Mouse (Mus musculus): ENCODE measurements around the gene N4bp3.
"Not testable (repeated sequence)": the region's sequence is repeated elsewhere in the genome, so short reads cannot be mapped to it uniquely, and the experiment has no call there.

The N4bp3 gene

DNA sequence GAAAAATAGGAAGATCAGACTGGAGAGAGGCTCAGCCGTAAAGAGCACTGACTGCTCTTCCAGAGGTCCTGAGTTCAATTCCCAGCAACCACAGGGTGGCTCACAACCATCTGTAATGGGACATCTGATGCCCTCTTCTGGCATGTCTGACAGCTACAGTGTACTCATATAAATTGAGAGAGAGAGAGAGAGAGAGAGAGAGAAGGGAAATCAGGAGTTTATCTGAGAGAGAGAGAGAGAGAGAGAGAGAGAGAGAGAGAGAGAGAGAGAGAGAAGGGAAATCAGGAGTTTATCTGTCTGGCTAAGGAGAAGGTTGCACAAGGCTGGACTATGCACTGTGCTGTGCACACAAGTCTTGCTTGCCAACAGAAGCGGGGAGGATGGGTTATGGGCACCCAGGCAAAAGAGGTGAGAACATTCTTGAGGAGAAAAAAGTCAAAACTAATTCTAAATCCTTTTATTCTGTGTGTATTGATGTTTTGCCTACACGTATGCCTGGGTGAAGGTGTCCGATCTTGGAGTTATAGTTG, 2.3 kb upstream of the N4bp3 start:
- DNase-seq (ENCODE audit: extremely low spot score), result no peak

DNA sequence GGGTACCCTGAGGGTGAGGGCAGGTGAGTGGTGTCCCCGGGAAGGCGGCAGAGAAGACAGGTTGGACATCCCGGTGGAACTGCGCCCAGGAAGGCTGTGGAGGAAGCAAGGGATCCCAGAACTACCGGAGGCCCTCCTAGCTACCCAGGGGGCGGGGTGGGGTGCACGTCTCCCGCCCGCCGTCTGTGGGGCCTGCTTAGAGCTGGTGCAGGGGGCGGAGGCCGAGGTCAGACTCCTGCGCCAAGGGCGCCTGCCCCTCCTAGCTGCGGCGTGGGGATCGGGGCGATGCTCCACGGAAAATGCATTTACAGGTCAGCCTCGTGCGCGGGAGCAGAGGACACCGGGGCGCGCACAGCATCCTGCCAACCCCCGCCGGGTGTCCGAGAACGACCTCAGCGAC, 381 bp downstream of the N4bp3 start:
- DNase-seq (ENCODE audit: extremely low spot score), result no peak

DNA sequence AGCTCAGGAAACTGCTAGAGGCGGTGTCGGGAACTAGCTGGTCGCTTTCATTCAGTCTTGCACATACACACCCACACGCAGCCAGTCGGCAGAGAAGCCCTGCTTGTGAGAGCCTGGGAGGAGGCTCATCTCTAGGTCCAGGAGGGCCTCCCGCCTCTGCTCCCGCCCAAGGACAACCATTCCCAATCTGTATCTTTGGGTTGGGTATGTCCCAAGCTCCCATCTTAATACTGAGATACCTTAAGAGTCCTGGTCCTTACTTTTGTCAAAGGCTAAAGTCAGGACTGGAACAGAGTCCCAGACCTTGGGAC, 798 bp downstream of the N4bp3 start:
- peak; percentile 35 for DNase-seq (ENCODE audit: extremely low spot score)

DNA sequence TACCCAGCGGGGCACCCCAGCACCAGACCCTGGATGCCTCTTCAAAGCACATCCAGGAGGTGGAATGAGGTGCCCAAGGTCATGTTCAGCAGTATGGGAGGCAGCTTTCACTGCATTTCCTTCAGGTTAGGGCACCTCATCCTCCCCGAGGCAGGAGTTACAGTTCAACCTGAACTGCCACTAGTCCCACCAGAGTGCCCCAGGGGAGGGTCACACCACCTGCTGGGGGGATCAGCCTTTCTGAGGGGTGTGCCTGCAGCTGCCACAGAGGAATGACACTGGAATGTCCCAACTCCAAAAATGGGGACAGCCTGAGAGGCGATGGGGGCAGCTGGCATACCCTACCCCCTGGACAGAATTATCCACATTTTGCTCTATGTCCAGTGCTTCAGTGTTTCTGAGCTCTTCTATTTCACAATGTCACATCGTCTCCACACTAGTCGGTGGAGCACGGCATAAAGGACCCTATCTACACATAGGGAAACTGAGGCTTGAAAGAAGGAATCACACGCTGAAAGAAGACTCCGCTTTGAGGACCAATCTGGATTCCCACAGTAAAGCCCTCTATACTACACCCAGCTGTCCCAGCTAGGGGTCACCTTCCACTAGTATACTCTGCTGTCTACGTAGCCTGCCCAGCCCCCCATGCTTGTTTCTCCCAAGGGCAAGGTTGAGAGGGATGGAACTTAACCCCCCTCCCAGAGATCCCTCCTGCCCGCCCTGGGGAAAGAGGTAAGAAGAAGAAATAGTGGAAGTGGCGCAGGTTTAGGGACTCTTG, 1.3 kb downstream of the N4bp3 start:
- DNase-seq (ENCODE audit: extremely low spot score), result peak; percentile 14

DNA sequence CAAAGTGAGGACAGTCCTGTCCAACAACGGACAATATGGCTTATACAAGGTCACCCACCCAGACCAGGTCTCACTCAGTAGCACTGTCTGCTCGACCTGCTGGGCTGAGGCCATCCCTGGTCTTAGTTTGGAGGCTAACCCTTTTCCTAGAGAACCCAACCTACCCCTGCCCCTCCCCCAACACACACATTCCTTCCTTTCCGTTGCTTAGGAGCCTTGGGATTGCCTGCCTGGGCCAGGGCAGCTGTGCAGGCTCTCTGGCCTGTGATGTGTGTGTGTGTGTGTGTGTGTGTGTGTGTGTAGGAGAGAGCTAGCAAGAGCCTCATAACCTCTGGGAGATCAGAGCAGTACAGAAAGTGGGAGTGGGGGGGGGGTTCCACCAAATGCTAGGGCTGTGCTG, 2.1 kb downstream of the N4bp3 start:
- DNase-seq (ENCODE audit: extremely low spot score), result peak; percentile 85

DNA sequence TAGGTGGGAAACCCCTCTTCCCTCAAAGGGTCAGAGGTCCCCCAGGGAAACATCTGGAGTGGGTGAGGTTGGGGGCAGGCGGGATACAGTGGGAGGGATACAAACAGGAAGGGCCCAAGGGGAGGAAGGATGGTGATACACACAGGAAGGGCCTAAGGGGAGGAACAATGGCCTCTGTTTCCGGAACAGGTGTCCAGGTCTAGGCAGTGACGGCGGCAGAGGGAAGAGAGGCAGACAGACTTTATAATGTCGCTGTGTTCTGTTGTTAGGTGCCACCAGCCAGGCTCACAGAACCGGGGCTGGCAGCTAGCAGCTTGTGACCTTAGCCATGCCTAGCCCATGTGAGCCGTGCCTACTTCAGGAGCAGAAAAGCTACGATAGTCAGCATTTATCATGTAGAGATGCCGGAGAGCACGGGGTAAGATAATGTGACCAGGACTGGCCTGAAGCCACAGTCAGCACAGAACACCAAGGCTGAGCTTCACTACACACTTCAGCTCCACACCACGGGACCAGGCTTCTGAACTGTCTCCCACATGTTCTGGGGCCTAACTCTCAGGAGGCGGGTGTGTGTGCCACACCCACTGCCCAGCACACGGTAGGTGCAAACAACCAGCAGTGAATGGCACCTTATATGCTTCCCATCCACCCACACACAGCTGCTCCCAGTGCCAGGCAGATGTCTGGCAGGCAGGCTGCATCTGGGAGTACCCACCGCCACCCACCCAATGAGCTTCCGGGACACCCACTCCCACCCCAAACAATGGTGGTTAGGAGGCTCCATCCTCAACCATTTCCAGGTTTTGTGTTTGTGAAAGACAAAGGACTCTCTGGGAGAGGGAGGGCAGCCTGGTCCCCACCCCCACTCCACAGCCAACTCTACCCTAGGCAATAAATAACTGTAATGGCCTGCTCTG, 3.6 kb downstream of the N4bp3 start:
- peak; percentile 29 for DNase-seq (ENCODE audit: extremely low spot score)

DNA sequence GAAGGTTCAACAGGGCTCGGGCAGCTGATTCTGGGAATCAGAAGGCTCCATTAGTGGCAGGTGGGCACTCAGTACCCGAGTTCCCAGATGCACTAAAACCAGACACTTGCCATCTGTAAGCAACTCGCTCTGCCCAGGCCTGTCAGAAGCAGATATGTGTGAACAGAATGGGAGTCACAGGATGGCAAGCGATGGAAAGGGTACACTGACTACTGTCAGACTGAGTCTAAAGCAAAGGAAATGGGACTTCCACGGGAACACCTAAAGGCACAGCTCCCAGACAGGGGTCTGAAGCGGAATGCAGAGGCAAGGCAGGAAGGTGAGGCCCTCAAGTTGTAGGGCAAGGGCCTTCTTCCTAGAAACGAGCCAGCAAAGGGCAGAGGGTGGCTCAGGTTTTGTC, 4.4 kb downstream of the N4bp3 start:
- no peak for DNase-seq (ENCODE audit: extremely low spot score)

DNA sequence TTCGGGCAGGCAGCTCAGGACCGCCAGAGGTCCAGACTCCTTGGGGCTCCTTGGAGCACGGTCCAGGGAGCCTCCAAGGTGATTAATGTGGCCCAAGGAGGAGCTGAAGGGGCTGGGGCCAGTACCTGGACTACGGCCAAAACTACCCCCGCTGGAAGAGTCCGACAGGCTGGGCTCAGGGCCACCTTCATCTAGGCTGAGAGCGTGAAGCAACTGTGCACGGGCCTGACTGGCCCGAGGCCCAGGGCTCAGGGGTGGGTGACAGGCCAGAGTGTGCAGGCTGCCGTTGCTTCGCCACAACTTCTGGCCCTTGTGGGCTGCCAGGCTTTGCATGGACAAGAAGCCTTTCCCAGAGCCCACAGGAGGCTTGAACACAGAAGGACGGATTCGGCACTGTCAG, 5.3 kb downstream of the N4bp3 start:
- no peak for DNase-seq (ENCODE audit: extremely low spot score)

DNA sequence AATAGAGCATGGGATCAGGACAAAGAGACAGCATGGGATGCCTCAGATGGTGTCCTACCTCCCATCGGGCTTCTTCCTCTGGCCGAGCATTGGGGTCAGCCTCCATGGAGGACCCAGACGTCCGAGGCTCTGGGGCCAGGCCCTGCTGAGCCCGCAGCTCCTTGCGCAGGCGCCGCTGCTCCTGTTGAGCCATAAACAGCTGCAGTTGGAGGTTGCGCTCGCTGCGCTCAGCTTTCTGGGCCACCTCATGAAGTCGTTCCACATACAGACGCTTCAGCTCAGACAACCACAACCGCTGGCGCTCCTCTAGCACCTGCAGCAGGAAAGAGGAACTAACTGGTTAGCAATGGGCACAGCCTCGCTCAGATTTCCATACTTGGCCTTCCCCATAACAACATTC, 6.4 kb downstream of the N4bp3 start:
- DNase-seq (ENCODE audit: extremely low spot score), result no peak

DNA sequence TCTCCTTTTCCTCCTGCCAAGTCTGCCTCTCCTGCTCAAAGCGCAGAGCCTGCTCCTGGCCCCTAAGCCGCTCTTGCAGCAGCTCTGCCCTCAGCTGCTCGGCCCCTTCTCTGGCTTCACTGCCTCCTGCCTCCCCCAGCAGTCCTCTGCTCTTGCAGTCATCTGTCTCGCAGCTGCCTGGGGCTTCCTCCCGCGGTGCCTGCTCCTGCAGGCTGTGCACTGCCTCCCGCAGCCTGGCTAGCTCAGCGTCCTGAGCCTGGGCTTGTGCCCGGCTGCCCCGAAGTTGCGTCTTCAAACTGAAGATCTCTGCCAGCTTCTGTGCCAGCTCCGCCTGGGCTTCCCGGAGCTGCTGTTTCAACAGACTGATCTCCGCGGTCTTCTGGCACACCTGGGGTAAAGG, 6.9 kb downstream of the N4bp3 start:
- DNase-seq (ENCODE audit: extremely low spot score), result no peak

DNA sequence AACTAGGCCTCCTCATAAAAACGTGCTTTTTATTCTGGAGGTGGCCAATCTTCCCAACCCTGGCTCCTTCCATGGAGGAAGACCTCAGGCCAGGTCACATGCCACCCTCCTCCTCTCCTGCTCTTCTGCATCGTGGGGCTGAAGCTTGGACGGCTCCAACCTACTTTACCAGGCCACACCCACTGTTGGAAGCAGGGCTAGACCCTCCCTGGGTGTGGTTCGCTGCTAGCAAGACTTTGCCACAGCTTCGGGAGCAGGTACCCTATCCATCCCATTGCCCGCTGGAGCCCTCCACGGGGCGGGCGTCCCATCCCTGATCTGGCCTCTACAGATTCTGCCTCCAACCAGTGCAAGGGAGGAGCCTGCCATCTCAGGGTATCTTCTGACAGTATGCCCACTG, 7.4 kb downstream of the N4bp3 start:
- no peak for DNase-seq (ENCODE audit: extremely low spot score)

DNA sequence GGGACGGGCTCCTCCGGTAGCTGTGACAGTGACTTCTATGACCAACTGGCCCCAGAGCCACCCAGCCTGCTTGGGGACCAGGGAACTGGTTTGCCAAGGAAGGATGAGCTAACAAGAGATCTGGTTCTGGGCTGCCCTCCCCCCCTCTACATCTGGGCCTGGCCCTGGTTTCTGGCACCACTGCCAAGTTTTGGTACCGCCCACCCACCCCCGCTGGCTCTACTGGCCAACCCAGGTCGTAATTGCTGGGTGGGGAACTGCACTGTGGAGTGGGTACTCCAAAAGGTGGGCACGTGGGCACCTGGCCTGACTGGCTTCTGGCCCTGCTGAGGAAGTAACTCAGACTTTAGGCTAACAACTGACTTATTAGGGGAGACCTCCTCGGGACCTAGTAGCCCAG, 9.9 kb downstream of the N4bp3 start:
- DNase-seq (ENCODE audit: extremely low spot score), result no peak

DNA sequence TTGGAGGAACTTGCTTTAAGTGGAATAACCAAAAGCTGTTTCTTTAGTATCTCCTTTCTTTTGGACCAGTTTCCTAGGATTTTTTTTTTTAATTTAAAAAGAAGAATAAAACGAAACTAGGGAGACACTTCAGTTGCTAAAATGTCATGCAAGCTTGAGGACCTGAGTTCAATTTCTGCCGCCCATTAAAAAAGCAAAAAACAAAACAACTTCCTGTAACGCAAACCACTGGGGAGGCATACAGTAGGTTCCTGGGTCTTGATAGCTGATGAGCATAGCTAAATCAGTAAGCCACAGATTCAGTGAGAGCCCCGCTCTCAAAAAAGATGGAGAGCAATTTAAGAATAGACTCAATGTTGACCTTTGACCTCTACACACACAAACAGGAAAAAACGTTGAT, 12.1 kb downstream of the N4bp3 start:
- DNase-seq (ENCODE audit: extremely low spot score), result no peak

DNA sequence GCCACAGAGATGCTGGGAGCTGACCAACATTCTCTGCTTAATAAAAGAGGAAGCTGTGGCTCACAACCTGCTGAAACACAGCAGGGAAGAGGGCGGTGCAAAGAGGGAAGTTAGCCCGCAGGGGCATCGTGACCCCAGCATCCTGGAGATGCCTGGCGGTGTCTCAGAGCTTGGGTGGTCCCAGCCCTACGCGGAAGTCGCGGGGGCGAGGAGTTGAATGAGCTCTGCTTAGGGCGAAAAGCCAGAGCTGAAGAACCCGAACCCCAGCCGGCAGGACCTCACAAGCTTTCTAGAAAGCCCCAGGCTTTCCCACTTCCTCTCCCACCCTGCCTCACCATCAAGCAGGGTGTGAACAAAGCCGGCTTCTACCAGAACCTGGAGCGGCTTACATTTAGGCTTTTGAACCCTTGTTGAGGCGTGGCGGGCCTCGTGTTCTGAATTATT, 12.6 kb downstream of the N4bp3 start:
- DNase-seq (ENCODE audit: extremely low spot score), result peak; percentile 77

DNA sequence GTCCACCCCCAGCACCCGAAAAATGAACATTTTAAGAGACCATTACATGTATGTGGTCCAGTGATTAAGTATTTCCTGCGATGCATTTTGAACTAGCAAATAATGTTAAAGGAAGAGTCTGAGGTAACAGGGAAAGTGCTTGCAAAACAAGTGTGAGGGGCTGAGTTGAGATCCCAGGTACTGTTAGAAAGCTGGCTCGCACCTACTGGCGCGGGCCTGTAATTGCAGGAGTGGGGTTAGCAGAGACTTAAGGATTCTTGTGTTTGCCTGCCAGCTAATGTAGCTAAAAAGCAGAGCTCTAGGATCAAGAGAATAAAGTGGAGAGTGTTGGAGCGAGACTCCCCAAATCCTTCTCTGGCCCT, 14.3 kb downstream of the N4bp3 start:
- DNase-seq (ENCODE audit: extremely low spot score), result peak; percentile 81

DNA sequence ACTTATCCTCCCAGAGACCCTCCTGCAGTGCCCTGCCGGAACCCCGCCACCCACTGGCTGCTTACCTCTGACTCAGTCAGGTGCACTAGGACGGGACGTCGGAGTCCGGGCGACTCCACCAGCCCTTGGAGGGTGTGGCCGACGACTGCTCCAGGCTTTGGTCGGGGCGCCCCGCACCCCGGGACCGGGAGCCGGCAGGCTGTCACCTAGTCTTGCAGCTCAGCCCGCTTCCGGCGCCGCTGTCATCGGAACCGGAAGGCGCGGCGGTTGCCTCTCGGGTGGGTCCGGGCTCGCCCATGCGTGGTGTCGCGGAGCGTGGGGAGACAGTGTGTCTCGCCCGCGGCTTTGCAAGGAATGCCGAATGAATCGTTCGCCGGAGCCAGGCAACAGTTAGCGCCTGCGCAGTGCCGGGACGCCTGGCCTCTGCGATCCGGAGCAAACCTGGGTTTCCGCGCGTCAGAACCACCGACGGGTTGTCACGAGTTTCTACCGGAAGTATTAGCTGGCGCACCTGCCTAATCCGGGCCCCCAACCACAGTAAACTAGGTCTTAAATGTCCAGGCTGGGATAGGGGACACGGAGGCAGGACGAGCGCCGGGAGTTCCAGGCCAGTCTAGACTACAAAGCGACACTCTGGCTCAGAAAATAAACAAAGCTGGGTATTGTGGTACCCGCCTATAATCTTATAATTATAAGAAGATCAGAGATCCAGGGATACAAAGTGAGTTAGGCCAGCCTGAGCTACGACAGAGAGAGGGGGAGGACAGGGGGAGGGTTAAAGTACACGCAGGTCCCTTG, 14.9 kb downstream of the N4bp3 start, which contains the start of gene Rmnd5b:
Gene Rmnd5b, minus strand, starts transcription at position 372 of the 798 bp plus-strand sequence.
- peak; percentile 83 for DNase-seq (ENCODE audit: extremely low spot score)

DNA sequence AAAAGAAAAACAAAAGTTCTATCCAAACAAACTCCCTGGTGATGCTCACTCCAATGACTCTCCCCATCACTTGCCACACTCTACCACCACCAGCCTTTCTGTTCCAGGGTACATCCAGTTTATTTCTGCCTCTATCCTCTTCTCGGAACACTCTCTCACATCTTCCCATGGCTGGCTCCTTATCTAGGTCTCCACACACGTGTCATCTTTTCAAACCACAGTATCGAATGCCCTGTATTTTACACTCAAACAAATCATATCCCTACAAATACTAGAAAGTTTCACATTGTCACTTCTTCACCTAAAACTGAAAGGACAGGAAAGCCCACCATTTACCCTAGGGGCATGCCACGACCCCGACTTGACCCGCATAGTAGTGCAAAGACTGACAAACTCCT, 15.5 kb downstream of the N4bp3 start:
- DNase-seq (ENCODE audit: extremely low spot score), result no peak

DNA sequence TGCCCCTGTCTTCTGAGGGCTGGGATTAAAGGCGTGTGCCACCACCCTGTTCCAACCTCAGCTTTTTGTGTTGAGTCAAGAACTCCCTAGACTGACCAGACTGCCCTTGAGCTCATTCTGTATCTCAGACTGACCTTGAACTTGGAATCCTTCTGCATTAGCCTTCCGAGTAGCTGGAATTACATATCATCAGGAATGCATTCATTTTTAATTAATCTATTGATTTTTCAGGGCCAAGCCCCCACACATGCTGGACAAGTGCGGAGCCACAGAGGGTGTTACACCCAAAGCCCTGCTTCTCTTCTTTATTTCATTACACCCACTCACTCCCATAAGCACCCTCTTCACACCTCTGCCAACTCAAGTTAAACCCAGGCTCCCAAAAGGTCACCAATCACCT, 16.9 kb downstream of the N4bp3 start:
- no peak for DNase-seq (ENCODE audit: extremely low spot score)

DNA sequence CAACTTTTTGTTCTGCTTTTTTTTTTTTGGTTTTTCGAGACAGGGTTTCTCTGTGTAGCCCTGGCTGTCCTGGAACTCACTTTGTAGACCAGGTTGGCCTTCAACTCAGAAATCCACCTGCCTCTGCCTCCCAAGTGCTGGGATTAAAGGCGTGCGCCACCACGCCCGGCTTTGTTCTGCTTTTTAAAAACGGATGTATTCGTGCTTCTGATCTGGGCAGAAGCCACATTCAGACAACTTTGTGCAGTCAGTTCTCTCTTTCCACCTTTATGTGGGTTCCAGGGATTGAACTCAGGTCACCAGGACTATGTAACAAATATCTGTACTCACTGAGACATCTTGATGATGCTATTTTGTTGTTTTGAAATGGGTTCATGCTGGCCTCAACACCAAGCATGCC, 17.4 kb downstream of the N4bp3 start:
- not testable (repeated sequence) for DNase-seq (ENCODE audit: extremely low spot score)

DNA sequence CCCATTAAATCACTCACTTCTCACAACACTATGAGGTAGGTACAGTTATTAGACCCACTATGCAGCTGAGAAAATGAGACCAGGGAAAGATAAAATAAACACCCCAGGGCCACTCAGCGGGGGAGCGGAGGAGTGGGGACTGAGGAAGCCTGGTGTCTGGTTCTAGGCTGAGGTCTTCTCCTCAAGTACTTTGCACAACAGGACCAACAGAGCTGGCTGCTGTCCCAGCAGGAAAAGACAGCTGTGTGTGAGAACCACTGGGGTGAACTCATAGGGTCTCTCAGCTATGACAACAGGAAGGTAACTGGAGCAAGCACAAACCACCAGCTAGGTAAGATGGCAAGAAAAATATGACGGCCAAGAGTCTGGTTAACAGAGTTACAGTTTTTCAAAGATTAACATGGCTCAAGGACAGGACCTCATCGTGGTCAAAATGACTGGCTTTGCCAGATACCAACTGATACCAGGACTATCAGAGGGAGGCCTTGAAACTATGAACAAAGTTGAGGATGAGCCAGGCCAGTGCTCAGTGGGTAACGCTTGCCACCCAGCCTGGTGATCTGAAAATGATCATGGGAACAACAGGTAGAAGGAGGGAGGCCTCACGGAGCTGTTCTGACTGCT, 18.4 kb downstream of the N4bp3 start:
- DNase-seq (ENCODE audit: extremely low spot score), result no peak

DNA sequence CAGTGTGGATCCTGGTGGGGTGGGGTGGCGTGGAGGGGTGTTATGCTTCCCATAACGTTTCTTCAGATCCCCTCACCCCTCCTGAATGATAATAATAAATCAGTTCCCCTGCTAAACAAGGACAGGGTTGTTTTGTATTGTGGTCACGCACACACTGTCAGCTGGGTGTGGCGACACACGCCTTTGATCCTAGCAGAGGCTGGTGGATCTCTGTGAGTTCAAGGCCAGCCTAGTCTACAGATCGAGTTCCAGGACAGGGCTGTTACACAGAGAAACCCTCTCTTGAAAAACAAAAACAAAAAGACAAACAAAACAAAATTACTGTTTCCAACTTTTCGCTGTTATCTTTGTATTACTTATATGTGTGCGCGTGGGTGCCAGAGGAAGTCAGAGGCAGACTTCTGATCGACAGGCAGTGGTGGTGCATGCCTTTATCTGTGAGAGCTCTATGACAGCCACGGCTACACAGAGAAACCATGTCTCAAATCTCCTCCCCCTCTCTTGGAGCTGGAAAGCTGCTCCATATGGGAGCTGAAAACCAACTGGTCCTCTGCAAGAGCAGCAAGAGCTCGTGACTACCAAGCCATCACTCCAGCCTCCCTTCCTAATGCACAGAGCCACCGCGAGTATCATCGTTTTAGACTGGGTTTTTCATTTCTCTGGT, 20.9 kb downstream of the N4bp3 start:
- DNase-seq (ENCODE audit: extremely low spot score), result no peak

Measured in embryo, embryonic 9.5 days (tissue).